Mouse (Mus musculus): ENCODE data around the gene Nos2. TPM values are rescaled to one million over a fixed set of nuclear protein-coding genes. Genes with fewer than 3 reads are reported as not detected.

Gene Nos2
- total RNA-seq (2021): under 1 TPM; 0.07 to 0.41 TPM
- long read RNA-seq, partial matches to known transcripts: 1 of 2 reads
- long read RNA-seq, other reads (novel, unspliced or antisense): 1 of 2 reads

- no peak for DNase-seq (ENCODE audit: low spot score in 2 of 2)
Observed at GRCm38 (mm10) chr11:78920411-78920939, at the start of gene Nos2. Nos2 (plus strand) TSS chr11:78920787.

- DNase-seq (ENCODE audit: low spot score in 2 of 2): no peak
Observed at GRCm38 (mm10) chr11:78870891-78871290, 49.7 kb upstream of the Nos2 start.

GRCm38 (mm10) chr11:78872782-78873181 lies 47.8 kb upstream of the Nos2 start:
- DNase-seq (ENCODE audit: low spot score in 2 of 2): no peak

- no peak for DNase-seq (ENCODE audit: low spot score in 2 of 2)
Observed at GRCm38 (mm10) chr11:78879727-78880126, 40.9 kb upstream of the Nos2 start.

GRCm38 (mm10) chr11:78886693-78887092 lies 33.9 kb upstream of the Nos2 start:
- no peak for DNase-seq (ENCODE audit: low spot score in 2 of 2)

- DNase-seq (ENCODE audit: low spot score in 2 of 2): peak; percentile 87 to 94
Observed at GRCm38 (mm10) chr11:78887102-78887971, 33.2 kb upstream of the Nos2 start.

GRCm38 (mm10) chr11:78889156-78889555 lies 31.4 kb upstream of the Nos2 start:
- DNase-seq (ENCODE audit: low spot score in 2 of 2): no peak

- DNase-seq (ENCODE audit: low spot score in 2 of 2): no peak
Observed at GRCm38 (mm10) chr11:78896357-78897123, 24.0 kb upstream of the Nos2 start.

GRCm38 (mm10) chr11:78915473-78915872 lies 5.1 kb upstream of the Nos2 start:
- no peak for DNase-seq (ENCODE audit: low spot score in 2 of 2)

GRCm38 (mm10) chr11:78916410-78916809 lies 4.2 kb upstream of the Nos2 start:
- no peak for DNase-seq (ENCODE audit: low spot score in 2 of 2)

GRCm38 (mm10) chr11:78919745-78920144 lies 842 bp upstream of the Nos2 start:
- DNase-seq (ENCODE audit: low spot score in 2 of 2): no peak

GRCm38 (mm10) chr11:78922678-78923407 lies 2.3 kb downstream of the Nos2 start:
- DNase-seq (ENCODE audit: low spot score in 2 of 2): peak in 1 of 2 experiments; percentile 34

GRCm38 (mm10) chr11:78924111-78924510 lies 3.5 kb downstream of the Nos2 start:
- no peak for DNase-seq (ENCODE audit: low spot score in 2 of 2)

- no peak for DNase-seq (ENCODE audit: low spot score in 2 of 2)
Observed at GRCm38 (mm10) chr11:78924916-78925315, 4.3 kb downstream of the Nos2 start.

GRCm38 (mm10) chr11:78929345-78929744 lies 8.8 kb downstream of the Nos2 start:
- peak in 1 of 2 experiments; percentile 16 for DNase-seq (ENCODE audit: low spot score in 2 of 2)

- no peak for DNase-seq (ENCODE audit: low spot score in 2 of 2)
Observed at GRCm38 (mm10) chr11:78934307-78934706, 13.7 kb downstream of the Nos2 start.

- no peak for DNase-seq (ENCODE audit: low spot score in 2 of 2)
Observed at GRCm38 (mm10) chr11:78934727-78935126, 14.1 kb downstream of the Nos2 start.

GRCm38 (mm10) chr11:78935178-78935577 lies 14.6 kb downstream of the Nos2 start:
- no peak for DNase-seq (ENCODE audit: low spot score in 2 of 2)

GRCm38 (mm10) chr11:78943083-78943482 lies 22.5 kb downstream of the Nos2 start:
- no peak for DNase-seq (ENCODE audit: low spot score in 2 of 2)

GRCm38 (mm10) chr11:78950365-78950764 lies 29.8 kb downstream of the Nos2 start:
- DNase-seq (ENCODE audit: low spot score in 2 of 2): no peak

GRCm38 (mm10) chr11:78952467-78952866 lies 31.9 kb downstream of the Nos2 start:
- no peak for DNase-seq (ENCODE audit: low spot score in 2 of 2)
